Mouse (Mus musculus) thymus, adult 2 months (tissue): Measurements from ENCODE around the gene Pxmp4.

Source experiments
- CTCF ChIP-seq: fragments of 200-500 bp; IDR thresholded peaks from 2 replicates; pipeline ENCODE4 v1.5.1; 2012; ENCODE audit warnings: mild to moderate bottlenecking, control low read depth, low read length, moderate library complexity, borderline replicate concordance; ENCODE audit not compliant: control insufficient read depth, poor library complexity, insufficient read depth; ENCODE audit errors: extremely low read depth
- POLR2A ChIP-seq: fragments of 200-500 bp; IDR thresholded peaks from 2 replicates; pipeline ENCODE4 v1.6.1; 2012; ENCODE audit warnings: mild to moderate bottlenecking, low read length, control low read depth, moderate library complexity; ENCODE audit not compliant: control insufficient read depth, poor library complexity, insufficient read depth; ENCODE audit errors: extremely low read depth

GRCm38 (mm10) chr2:154633039-154633742 lies 29.7 kb upstream of the Pxmp4 start:
- TF ChIP-seq POLR2A (no peak), CTCF (no peak)
